Mouse (Mus musculus) limb, embryonic 10.5 days (tissue): Measurements from ENCODE around the gene Flg2. TPM values are rescaled to one million over a fixed set of nuclear protein-coding genes. Genes with fewer than 3 reads are reported as not detected.

Experiments
- DNase-seq: peaks from one replicate; pipeline ENCODE4 v3.0.0-alpha.2; 2017; ENCODE audit warnings: low spot score
- H3K27ac ChIP-seq: fragments of 300-500 bp; sonication (generic); 2 replicates; pipeline ENCODE4 v1.5.1; 2016; ENCODE audit warnings: mild to moderate bottlenecking
- H3K27me3 ChIP-seq: fragments of 300-500 bp; sonication (generic); 2 replicates; pipeline ENCODE4 v1.6.1; 2016; ENCODE audit warnings: low read depth, mild to moderate bottlenecking; ENCODE audit not compliant: poor library complexity, severe bottlenecking
- H3K36me3 ChIP-seq: fragments of 300-500 bp; sonication (generic); 2 replicates; pipeline ENCODE4 v1.6.1; 2016; ENCODE audit warnings: mild to moderate bottlenecking, moderate library complexity
- H3K4me1 ChIP-seq: fragments of 300-500 bp; sonication (generic); 2 replicates; pipeline ENCODE4 v1.6.1; 2016
- H3K4me3 ChIP-seq: fragments of 300-500 bp; sonication (generic); 2 replicates; pipeline ENCODE4 v1.5.1; 2016; ENCODE audit warnings: mild to moderate bottlenecking, moderate library complexity
- H3K9me3 ChIP-seq: fragments of 300-500 bp; sonication (generic); replicated peaks from 2 replicates; pipeline ENCODE4 v1.6.1; 2016; ENCODE audit warnings: mild to moderate bottlenecking
- WGBS: fragments of 180-500 bp; shearing (Covaris S2); methylation state at CpG from one replicate; pipeline ENCODE4 v1.1.7; 2016; 5-methylcytosine and 5-hydroxymethylcytosine counted together
- polyA plus RNA-seq: library from polyadenylated mRNA; unstranded; fragments of >200 nt; fragmentation: Nextera tagmentation; extraction: Ambion mirVana; gene quantifications from 2 replicates; pipeline ENCODE4 v1.2.1, GENCODE M21; 2016

Gene Flg2
- polyA plus RNA-seq = not detected in 2 replicates

DNA sequence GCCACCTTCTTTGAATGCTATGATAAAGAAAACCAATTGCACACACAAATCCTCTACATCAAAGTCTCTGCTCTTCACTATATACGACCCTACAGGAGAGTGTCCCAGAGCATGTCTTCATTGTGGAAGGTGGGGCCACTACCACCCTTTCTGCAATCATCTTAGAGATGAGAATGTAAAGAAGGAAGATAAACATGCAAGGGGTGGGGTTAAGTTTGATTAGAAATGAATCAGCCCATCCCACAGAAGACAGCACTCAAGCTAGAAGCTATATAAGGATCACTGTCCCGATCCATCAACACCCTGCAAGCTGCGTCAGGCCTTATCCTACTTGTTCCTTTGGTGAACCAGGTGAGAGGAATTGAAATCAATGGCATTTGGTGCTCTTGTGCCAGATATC, at the start of gene Flg2:
Gene Flg2, plus strand, starts transcription at position 301 of the 400 bp plus-strand sequence.
- no peaks in the 10 kb centered on the region for H3K36me3 ChIP-seq
- WGBS = 90% methylated on average over 3 of the region's 3 CpGs

DNA sequence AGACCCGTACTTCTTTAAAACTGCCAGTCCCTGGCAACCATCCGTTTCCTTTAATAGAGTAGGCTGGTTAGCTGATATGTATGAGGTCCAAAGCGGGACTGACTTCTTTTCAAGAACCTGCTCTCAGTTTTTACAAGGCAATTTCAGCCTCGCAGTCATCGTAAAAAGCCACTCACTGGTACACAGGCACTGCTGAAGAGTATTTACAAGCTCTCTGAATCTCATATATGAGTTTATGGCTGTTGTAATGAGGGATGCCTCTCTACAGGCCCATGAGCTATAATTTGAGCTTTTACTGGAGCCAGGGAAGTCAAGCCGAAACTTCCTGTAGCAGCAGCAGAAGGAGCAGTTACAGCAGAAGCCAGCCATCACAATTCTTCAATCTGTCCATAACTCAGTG, 34.6 kb upstream of the Flg2 start:
- 44% methylated on average over 6 of the region's 6 CpGs for WGBS
- H3K9me3 ChIP-seq = no peaks in the 10 kb centered on the region
- H3K27me3 ChIP-seq = no peaks in the 10 kb centered on the region
- H3K4me3 ChIP-seq = no peak overlapping the region
- H3K36me3 ChIP-seq = no peaks in the 10 kb centered on the region
- no peak for DNase-seq
- peaks cover 6% of the 10 kb centered on the region for H3K4me1 ChIP-seq
- no peak overlapping the region for H3K27ac ChIP-seq

More for the DNA sequence above, at the start of gene Flg2:
- no peak within 1 kb of the TSS for H3K4me3 ChIP-seq
- DNase-seq = no peak
- no peaks in the 10 kb centered on the region for H3K27me3 ChIP-seq
- no peak within 1 kb of the TSS for H3K27ac ChIP-seq
- H3K9me3 ChIP-seq = no peaks in the 10 kb centered on the region; the same call in 1 of the 2 replicates
- no peaks in the 10 kb centered on the region for H3K4me1 ChIP-seq

DNA sequence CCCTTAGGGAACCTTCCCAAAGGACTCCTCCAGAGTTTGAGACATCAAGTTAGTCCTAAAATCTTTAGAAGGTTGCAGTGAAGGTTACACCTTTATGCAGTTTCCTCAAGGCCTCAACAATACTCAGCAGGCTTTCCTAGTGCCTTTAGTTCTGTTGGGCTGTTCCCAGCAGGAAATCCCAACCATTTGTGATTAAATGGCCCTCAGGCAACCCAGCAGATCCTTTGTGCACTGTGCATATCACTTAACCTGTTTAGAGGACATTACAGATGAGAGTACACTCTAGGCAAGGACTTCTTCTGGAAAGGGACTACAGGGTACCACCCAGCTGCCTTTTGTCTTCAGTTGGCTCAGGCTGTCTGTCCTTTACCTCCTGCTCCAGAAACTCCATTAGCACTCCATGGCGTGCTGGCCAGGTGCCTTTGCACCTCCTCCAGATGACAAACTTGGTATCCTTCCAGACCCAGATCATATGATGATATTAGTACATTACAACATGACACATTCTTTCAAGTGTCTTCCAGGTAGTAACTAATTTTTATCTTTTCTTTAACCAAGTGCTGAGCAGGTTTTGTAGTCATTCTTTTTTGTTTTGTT, 34.0 kb upstream of the Flg2 start:
- WGBS = 52% methylated on average over 1 of the region's 1 CpGs
- H3K4me1 ChIP-seq = peaks cover 6% of the 10 kb centered on the region
- H3K27ac ChIP-seq = no peak overlapping the region
- H3K36me3 ChIP-seq = no peaks in the 10 kb centered on the region
- H3K4me3 ChIP-seq = no peak overlapping the region
- H3K9me3 ChIP-seq = no peaks in the 10 kb centered on the region
- no peak for DNase-seq
- no peaks in the 10 kb centered on the region for H3K27me3 ChIP-seq

DNA sequence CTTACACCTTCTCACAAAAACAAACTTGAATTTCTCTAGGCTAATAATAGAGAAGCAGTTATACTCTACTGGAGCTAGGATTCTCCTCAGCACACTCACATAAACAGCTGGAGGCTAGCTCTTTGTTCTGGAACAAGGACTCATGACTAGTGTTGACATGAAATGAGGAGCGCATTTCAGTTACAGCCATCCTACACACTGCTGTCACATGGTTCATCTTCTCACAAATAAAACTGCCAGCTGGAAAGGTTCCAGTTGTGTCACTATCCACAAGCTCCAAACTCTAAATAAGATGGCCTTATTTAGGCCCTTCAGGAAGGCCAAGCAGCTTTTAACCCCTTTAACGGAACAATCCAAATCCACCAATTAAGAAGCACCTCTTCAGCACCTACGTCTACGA, 16.2 kb upstream of the Flg2 start:
- DNase-seq = no peak
- Histone ChIP-seq H3K27ac (no peak overlapping the region), H3K9me3 (no peaks in the 10 kb centered on the region), H3K4me3 (no peak overlapping the region), H3K36me3 (no peaks in the 10 kb centered on the region), H3K27me3 (no peaks in the 10 kb centered on the region), H3K4me1 (no peaks in the 10 kb centered on the region)
- WGBS = 90% methylated on average over 4 of the region's 4 CpGs

DNA sequence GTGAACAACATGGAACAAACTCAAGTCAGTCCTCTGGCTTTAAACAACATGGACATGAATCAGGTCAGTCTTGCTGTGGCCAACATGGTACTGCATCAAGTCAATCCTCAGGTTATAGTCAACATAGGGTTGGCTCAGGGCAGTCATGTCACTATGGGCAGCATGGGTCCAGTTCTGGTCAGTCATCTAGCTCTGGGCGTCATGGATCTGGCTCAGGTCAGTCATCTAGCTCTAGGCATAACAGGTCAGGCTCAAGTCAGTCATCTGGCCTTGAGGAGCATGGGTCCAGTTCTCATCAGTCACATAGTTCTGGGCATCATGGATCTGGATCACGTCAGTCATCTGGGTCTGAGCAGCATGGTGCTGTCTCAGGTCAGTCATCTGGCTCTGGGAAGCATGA, 4.9 kb downstream of the Flg2 start:
- Histone ChIP-seq H3K4me3 (no peak overlapping the region), H3K27me3 (no peaks in the 10 kb centered on the region), H3K9me3 (peaks cover 6% of the 10 kb centered on the region), H3K36me3 (no peaks in the 10 kb centered on the region), H3K4me1 (no peaks in the 10 kb centered on the region), H3K27ac (no peak overlapping the region)
- WGBS = 89% methylated on average over 2 of the region's 2 CpGs
- no peak for DNase-seq

DNA sequence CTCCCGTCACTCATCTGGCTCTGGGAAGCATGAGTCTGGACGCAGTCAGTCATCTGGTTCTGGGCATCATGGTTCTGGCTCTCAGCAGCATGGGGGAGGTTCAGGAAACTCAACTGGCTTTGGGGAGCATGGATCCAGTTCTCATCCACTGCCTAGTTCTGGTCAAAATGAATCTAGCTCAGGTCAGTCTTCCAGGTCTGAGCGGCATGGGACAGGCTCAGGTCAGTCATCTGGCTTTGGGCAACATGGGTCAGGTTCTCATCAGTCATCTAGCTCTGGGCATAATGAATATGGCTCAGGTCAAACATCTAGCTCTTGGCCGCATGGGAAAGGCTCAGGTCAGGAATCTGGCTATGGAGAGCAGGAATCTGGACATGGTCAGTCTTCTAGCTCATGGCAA, 5.4 kb downstream of the Flg2 start:
- Histone ChIP-seq H3K4me3 (no peak overlapping the region), H3K36me3 (no peaks in the 10 kb centered on the region), H3K27me3 (no peaks in the 10 kb centered on the region), H3K9me3 (peaks cover 6% of the 10 kb centered on the region), H3K4me1 (no peaks in the 10 kb centered on the region), H3K27ac (no peak overlapping the region)
- DNase-seq = no peak
- 94% methylated on average over 4 of the region's 4 CpGs for WGBS

Other genes starting within 250 kb of the Flg2 start
- not detected in 2 replicates for gene Lce3d, start 239.9 kb upstream of the Flg2 start, polyA plus RNA-seq
- gene Lce3e, start 230.2 kb upstream of the Flg2 start, polyA plus RNA-seq = not detected in 2 replicates
- not detected in 2 replicates for gene Lce3f, start 205.1 kb upstream of the Flg2 start, polyA plus RNA-seq
- 0.44 TPM in 1 of 2 replicates, not detected in the other for gene Crct1, start 181.6 kb upstream of the Flg2 start, polyA plus RNA-seq
- not detected in 2 replicates for gene Lce1m, start 178.2 kb upstream of the Flg2 start, polyA plus RNA-seq
- not detected in 2 replicates for gene Gm4858, start 128.5 kb upstream of the Flg2 start, polyA plus RNA-seq
- gene Crnn, start 52.5 kb upstream of the Flg2 start, polyA plus RNA-seq = not detected in 2 replicates
- not detected in 2 replicates for gene Flg, start 76.2 kb downstream of the Flg2 start, polyA plus RNA-seq
- not detected in 2 replicates for gene Hrnr, start 122.5 kb downstream of the Flg2 start, polyA plus RNA-seq
- not detected in 2 replicates for gene Rptn, start 196.4 kb downstream of the Flg2 start, polyA plus RNA-seq
- 0.16 and 0.21 TPM in 2 replicates for gene Tchh, start 245.1 kb downstream of the Flg2 start, polyA plus RNA-seq